Mouse (Mus musculus) kidney, postnatal 0 days (tissue): ENCODE measurements around the gene Eci2. TPM values are rescaled to one million over a fixed set of nuclear protein-coding genes. Genes with fewer than 3 reads are reported as not detected.
"Not testable (repeated sequence)": the region's sequence is repeated elsewhere in the genome, so short reads cannot be mapped to it uniquely, and the experiment has no call there.

ENCODE experiments used
- ATAC-seq: fragments of 200-750 bp; cut with Nextera tagmentation; replicated peaks from 2 replicates; pipeline ENCODE4 v1.8.0; 2017; ENCODE audit warnings: low read depth, moderate number of reproducible peaks, moderate TSS enrichment, moderate library complexity; ENCODE audit not compliant: low FRiP score
- DNase-seq: peaks from one replicate; pipeline ENCODE4 v3.0.0-alpha.2; 2016; ENCODE audit warnings: low spot score
- H3K27ac ChIP-seq: fragments of 300-500 bp; sonication (generic); 2 replicates; pipeline ENCODE4 v1.5.1; 2014; ENCODE audit warnings: mild to moderate bottlenecking
- H3K27me3 ChIP-seq: fragments of 300-500 bp; sonication (generic); 2 replicates; pipeline ENCODE4 v1.6.1; 2014; ENCODE audit warnings: low read length, mixed read lengths; ENCODE audit not compliant: insufficient read depth
- H3K36me3 ChIP-seq: fragments of 300-500 bp; sonication (generic); 2 replicates; pipeline ENCODE4 v1.6.1; 2014; ENCODE audit warnings: low read length, mixed read lengths; ENCODE audit not compliant: insufficient read depth
- H3K4me1 ChIP-seq: fragments of 300-500 bp; sonication (generic); replicated peaks from 2 replicates; pipeline ENCODE4 v1.6.1; 2014; ENCODE audit warnings: antibody characterized with exemption, low read length, mixed read lengths; ENCODE audit not compliant: insufficient read depth
- H3K4me2 ChIP-seq: fragments of 300-500 bp; sonication (generic); 2 replicates; pipeline ENCODE4 v1.6.1; 2014; ENCODE audit warnings: mild to moderate bottlenecking, low read length, moderate library complexity, mixed read lengths
- H3K4me3 ChIP-seq: fragments of 300-500 bp; sonication (generic); replicated peaks from 2 replicates; pipeline ENCODE4 v1.5.1; 2014; ENCODE audit warnings: low read depth, low read length
- H3K9ac ChIP-seq: fragments of 300-500 bp; sonication (generic); 2 replicates; pipeline ENCODE4 v1.6.1; 2014; ENCODE audit warnings: low read depth, low read length
- H3K9me3 ChIP-seq: fragments of 300-500 bp; sonication (generic); replicated peaks from 2 replicates; pipeline ENCODE4 v1.6.1; 2016; ENCODE audit warnings: low read length, inconsistent platforms, mixed read lengths
- CTCF ChIP-seq: IDR thresholded peaks from 2 replicates; pipeline ENCODE4 v1.5.1; 2016; ENCODE audit warnings: antibody characterized with exemption, low read depth, mild to moderate bottlenecking, moderate library complexity
- WGBS: fragments of 180-500 bp; shearing (Covaris S2); extraction: QIAGEN DNeasy Blood & Tissue Kit; methylation state at CpG from one replicate; pipeline ENCODE4 v1.1.7; 2014; 5-methylcytosine and 5-hydroxymethylcytosine counted together
- polyA plus RNA-seq: library from polyadenylated mRNA; unstranded; fragments of >200 nt; fragmentation: Nextera tagmentation; extraction: Ambion mirVana; gene quantifications from 2 replicates; pipeline ENCODE4 v1.2.1, GENCODE M21; 2015

Gene Eci2
- polyA plus RNA-seq, 1 experiment from 2014 or later = 185 TPM

- no peak for ATAC-seq
- H3K9me3 ChIP-seq = no peaks in the 10 kb centered on the region
- 0 out of 2 replicates have a peak, but pooled peaks cover 6% of the 10 kb centered on the region for H3K4me1 ChIP-seq
- peak overlapping the region; percentile 36 for H3K4me3 ChIP-seq
- WGBS = 5% methylated on average over 14 of the region's 14 CpGs
- no peak for DNase-seq
- H3K27ac ChIP-seq = no peak overlapping the region
- H3K27me3 ChIP-seq = no peaks in the 10 kb centered on the region
- no peaks in the 10 kb centered on the region for H3K36me3 ChIP-seq
- H3K4me2 ChIP-seq = peak overlapping the region; percentile 68
- 0 out of 2 replicates have a peak overlapping the region, but pooled peaks have one; percentile 13 for H3K9ac ChIP-seq
- no peak for TF ChIP-seq CTCF
These were observed 62.5 kb downstream of the Eci2 start for GRCm38 (mm10) chr13:34964419-34964818.

- ATAC-seq (peak; percentile 86), DNase-seq (peak; percentile 63)
- Histone ChIP-seq H3K27me3 (no peaks in the 10 kb centered on the region), H3K36me3 (no peaks in the 10 kb centered on the region), H3K9me3 (no peaks in the 10 kb centered on the region), H3K4me2 (peak within 1 kb of the TSS; percentile 68), H3K27ac (no peak within 1 kb of the TSS), H3K4me1 (0 out of 2 replicates have a peak, but pooled peaks cover 6% of the 10 kb centered on the region), H3K4me3 (peak within 1 kb of the TSS; percentile 36), H3K9ac (0 out of 2 replicates have a peak within 1 kb of the TSS, but pooled peaks have one; percentile 13)
- WGBS = 2% methylated on average over 32 of the region's 32 CpGs
- TF ChIP-seq CTCF = no peak
These were observed 63.1 kb downstream of the Eci2 start, which contains the start of gene Eci3 for GRCm38 (mm10) chr13:34963511-34964397. TSS of gene Eci3 (minus strand) at chr13:34963810.

GRCm38 (mm10) chr13:34960996-34961770 is 65.7 kb downstream of the Eci2 start:
- 86% methylated on average over 4 of the region's 4 CpGs for WGBS
- DNase-seq = no peak
- H3K36me3 ChIP-seq = no peaks in the 10 kb centered on the region

DNA sequence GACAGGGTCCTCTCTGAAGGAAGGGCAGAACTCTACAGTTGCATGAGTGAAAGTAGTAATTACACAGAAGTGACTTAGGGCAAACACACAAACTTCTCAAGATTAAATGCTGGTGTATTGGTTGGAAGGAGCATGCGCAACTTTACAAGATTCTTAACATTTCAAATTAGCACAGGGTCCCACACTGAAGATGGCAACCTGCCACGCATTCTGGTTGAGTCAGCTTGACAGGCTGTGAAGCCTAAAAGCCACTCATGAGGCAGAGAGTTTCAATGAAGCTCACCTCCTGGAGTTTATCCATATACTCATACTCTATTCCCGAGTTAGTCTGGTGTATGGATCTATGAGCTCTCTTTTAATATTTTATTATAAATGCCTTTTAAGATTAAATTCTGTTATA is 68.7 kb downstream of the Eci2 start:
- H3K9me3 ChIP-seq, H3K27ac ChIP-seq, H3K4me1 ChIP-seq, H3K36me3 ChIP-seq, H3K9ac ChIP-seq, ATAC-seq, H3K4me3 ChIP-seq, H3K4me2 ChIP-seq, H3K27me3 ChIP-seq, DNase-seq: not testable (repeated sequence)
- WGBS = 75% methylated on average over 3 of the region's 3 CpGs

More at GRCm38 (mm10) chr13:34960996-34961770, 65.7 kb downstream of the Eci2 start:
- no peak for ATAC-seq
- no peak overlapping the region for H3K4me3 ChIP-seq
- no peak overlapping the region for H3K9ac ChIP-seq
- no peaks in the 10 kb centered on the region for H3K9me3 ChIP-seq
- no peaks in the 10 kb centered on the region for H3K27me3 ChIP-seq
- H3K4me1 ChIP-seq = 0 out of 2 replicates have a peak, but pooled peaks cover 6% of the 10 kb centered on the region
- no peak for TF ChIP-seq CTCF
- H3K4me2 ChIP-seq = no peak overlapping the region
- H3K27ac ChIP-seq = no peak overlapping the region

GRCm38 (mm10) chr13:34956901-34957300 is 70.0 kb downstream of the Eci2 start:
- Histone ChIP-seq H3K9ac (no peak overlapping the region), H3K4me2 (no peak overlapping the region), H3K9me3 (no peaks in the 10 kb centered on the region), H3K27me3 (no peaks in the 10 kb centered on the region), H3K4me1 (no peaks in the 10 kb centered on the region), H3K36me3 (no peaks in the 10 kb centered on the region), H3K4me3 (no peak overlapping the region), H3K27ac (no peak overlapping the region)
- no peak for TF ChIP-seq CTCF
- DNase-seq (no peak), ATAC-seq (no peak)
- WGBS = 82% methylated on average over 4 of the region's 4 CpGs

- not testable (repeated sequence) for H3K27me3 ChIP-seq, H3K4me1 ChIP-seq, H3K4me2 ChIP-seq, H3K9me3 ChIP-seq, H3K27ac ChIP-seq, ATAC-seq, H3K9ac ChIP-seq, H3K36me3 ChIP-seq, DNase-seq, H3K4me3 ChIP-seq
- 90% methylated on average over 2 of the region's 2 CpGs for WGBS
These were observed 75.5 kb downstream of the Eci2 start for GRCm38 (mm10) chr13:34951437-34951836.
